Mouse (Mus musculus): ENCODE data around the gene Rps3.
"Not testable (repeated sequence)": the region's sequence is repeated elsewhere in the genome, so short reads cannot be mapped to it uniquely, and the experiment has no call there.

The Rps3 gene

GRCm38 (mm10) chr7:99483271-99483923 is at the start of gene Rps3:
Gene Rps3 (minus strand): TSS chr7:99483738.
- peak; percentile 95 to 96 for DNase-seq (ENCODE audit: low spot score in 2 of 2)

DNA sequence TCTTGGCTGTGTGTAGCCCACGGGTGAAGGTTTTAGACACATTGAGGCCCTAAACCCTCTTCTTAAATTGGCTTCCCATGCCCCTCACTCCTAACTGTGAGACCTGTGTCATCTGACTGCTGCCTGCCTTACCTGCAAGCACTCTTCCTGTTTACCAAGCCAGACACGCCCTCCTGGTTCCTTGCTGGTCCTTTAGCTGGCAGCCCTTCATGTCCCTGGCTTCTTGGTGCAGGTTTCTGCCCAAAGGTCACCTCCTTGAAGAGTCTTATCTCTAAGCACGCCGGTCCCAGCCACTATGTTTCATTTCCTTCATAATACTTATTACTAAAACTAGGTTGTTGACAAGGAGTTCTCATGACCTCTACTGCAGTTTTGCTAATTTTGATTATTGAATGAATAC is 49.0 kb upstream of the Rps3 start:
- DNase-seq (ENCODE audit: low spot score in 2 of 2) = no peak

GRCm38 (mm10) chr7:99531408-99531970 is 48.0 kb upstream of the Rps3 start:
- no peak for DNase-seq (ENCODE audit: low spot score in 2 of 2)

DNA sequence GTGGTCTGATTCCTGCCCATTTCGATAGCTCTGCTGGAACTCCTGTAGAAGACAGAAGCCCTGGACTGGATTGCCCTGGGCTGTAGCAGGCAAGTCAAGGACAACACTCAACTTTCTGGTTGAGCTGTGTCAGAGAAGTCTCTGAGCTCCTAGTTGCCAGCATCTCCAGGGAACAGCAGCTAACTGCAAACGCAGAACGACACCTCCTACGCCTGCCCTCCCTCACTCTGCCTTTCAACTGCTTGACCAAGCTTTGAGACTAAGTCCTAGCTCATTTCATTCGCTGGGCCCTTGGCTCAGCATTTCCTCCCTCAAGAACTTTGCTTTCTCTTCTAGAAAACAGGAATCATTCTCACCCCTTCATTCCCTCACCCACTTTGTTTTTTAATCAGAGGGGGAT is 45.9 kb upstream of the Rps3 start:
- DNase-seq (ENCODE audit: low spot score in 2 of 2) = no peak

DNA sequence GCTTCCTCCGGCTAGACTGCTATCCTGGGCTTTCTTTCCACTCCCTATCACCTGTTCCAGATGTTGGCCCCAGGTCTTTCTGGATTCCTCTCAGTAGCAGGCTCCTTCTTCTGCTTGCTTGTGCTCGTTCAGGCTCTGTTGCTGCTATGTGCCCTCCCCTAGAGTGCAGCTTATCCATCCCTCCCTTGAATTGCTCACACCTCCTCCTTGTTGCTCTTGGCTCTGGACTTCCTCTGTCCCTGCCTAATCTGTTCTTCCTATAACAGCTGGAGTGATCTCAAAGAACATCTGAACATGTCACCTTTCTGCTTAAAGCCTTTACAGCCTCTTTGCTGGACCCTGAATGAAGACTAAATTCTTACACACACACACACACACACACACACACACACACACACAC is 45.0 kb upstream of the Rps3 start:
- no peak for DNase-seq (ENCODE audit: low spot score in 2 of 2)

DNA sequence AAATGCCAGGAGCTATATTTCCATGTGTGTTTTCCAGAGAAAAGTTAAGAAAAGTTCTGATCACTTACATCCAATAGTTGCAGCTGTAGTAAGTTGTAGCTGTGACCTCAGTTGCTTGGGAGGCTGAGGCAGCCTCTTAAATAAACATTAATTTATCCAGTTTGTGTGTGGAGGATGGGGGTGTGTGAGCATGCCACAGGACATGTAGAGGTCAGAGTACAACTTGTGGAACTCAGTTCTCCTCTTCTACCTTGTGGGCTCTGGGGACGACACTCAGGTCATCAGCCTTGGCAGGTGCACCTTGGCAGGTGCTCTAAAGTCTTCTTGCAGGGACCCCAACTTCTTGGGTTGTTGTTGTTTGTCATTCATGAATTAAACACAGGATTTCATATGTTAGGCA is 40.3 kb upstream of the Rps3 start:
- DNase-seq (ENCODE audit: low spot score in 2 of 2) = no peak

GRCm38 (mm10) chr7:99523121-99523520 is 39.6 kb upstream of the Rps3 start:
- DNase-seq (ENCODE audit: low spot score in 2 of 2) = no peak

GRCm38 (mm10) chr7:99518954-99519644 is 35.6 kb upstream of the Rps3 start:
- DNase-seq (ENCODE audit: low spot score in 2 of 2) = no peak

DNA sequence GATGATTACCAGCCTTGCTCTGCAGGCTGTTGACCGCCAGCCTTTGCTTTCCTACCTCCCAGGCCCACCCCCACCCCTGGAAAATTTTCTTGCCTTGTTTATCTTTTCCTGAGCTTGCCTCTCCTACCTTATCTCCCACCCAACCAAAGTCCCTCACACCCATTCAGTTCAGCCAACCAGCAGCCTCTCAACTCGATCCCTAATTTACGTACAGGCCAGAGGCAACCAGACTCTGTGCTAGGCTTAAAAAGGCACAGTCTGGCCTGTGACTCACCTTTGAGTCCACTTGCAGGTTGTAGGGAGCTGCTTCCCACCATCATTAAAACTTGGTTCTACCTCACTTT is 33.2 kb upstream of the Rps3 start:
- DNase-seq (ENCODE audit: low spot score in 2 of 2) = no peak

- DNase-seq (ENCODE audit: low spot score in 2 of 2) = no peak
Observed at GRCm38 (mm10) chr7:99516092-99516813, 32.7 kb upstream of the Rps3 start.

DNA sequence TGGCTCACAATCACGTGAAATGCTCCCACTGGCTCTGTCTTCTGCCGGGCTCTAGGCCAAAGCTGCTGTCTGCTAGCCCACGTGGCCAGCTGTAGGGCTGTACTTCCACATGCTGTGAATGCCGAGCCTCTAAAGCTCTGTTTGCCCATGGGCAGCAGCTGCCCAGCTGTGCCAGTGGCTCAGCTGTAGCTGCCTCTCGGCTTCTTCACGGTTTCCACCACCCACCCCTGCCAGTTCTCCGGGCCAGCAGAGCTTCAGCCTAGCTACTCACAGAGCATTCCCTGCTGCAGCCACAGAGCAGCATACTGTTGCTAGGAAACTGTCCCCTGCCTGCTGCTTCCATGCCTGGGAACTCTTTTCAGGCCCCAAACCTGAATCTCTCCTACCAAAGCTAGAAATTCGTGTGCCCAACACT is 26.6 kb upstream of the Rps3 start:
- DNase-seq (ENCODE audit: low spot score in 2 of 2) = no peak

DNA sequence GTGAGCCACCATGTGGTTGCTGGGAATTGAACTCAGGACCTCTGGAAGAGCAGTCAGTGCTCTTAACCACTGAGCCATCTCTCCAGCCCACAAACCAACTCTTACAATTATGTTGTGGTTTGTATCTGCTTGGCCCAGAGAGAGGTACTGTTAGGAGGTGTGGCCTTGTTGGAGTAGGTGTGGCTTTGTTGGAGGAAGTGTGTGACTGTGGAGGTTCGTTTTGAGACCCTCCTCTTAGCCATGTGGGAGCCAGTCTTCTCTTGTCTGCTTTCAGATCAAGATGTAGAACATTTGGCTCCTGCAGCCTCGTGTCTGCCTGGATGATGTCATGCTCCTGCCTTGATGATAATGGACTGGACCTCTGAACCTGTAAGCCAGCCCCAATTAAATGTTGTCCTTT is 24.6 kb upstream of the Rps3 start:
- DNase-seq (ENCODE audit: low spot score in 2 of 2) = not testable (repeated sequence)

GRCm38 (mm10) chr7:99504556-99504955 is 21.0 kb upstream of the Rps3 start:
- no peak for DNase-seq (ENCODE audit: low spot score in 2 of 2)

- DNase-seq (ENCODE audit: low spot score in 2 of 2) = no peak
Observed at GRCm38 (mm10) chr7:99501148-99501547, 17.6 kb upstream of the Rps3 start.

- no peak for DNase-seq (ENCODE audit: low spot score in 2 of 2)
Observed at GRCm38 (mm10) chr7:99500655-99501054, 17.1 kb upstream of the Rps3 start.

- DNase-seq (ENCODE audit: low spot score in 2 of 2) = peak; percentile 54 to 66
Observed at GRCm38 (mm10) chr7:99500201-99500600, 16.7 kb upstream of the Rps3 start.

GRCm38 (mm10) chr7:99499128-99499527 is 15.6 kb upstream of the Rps3 start:
- DNase-seq (ENCODE audit: low spot score in 2 of 2) = no peak

DNA sequence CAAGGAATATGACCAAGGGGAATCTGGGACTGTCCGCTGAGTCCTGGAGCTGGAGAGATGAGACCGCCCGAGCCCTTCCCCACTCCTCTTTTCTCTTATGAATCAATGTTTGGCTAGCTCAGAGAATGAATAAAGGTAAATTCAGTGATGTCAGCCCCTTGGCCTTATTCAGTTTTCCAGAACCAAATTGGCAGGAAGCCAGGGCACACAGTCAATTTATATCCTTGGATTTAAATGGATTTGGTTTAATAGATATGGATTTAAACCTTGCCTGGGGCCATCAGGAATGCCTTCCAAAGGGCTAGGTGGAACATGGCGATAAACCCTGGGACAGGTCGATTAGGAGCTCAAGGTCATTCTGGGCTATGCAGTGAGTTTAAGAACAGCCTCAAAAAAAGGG is 6.2 kb upstream of the Rps3 start:
- no peak for DNase-seq (ENCODE audit: low spot score in 2 of 2)

GRCm38 (mm10) chr7:99484679-99485078 is 1.1 kb upstream of the Rps3 start:
- DNase-seq (ENCODE audit: low spot score in 2 of 2) = no peak

- no peak for DNase-seq (ENCODE audit: low spot score in 2 of 2)
Observed at GRCm38 (mm10) chr7:99483924-99484319, 384 bp upstream of the Rps3 start.

GRCm38 (mm10) chr7:99482637-99483036 is 901 bp downstream of the Rps3 start:
- DNase-seq (ENCODE audit: low spot score in 2 of 2) = peak; percentile 7 to 10

DNA sequence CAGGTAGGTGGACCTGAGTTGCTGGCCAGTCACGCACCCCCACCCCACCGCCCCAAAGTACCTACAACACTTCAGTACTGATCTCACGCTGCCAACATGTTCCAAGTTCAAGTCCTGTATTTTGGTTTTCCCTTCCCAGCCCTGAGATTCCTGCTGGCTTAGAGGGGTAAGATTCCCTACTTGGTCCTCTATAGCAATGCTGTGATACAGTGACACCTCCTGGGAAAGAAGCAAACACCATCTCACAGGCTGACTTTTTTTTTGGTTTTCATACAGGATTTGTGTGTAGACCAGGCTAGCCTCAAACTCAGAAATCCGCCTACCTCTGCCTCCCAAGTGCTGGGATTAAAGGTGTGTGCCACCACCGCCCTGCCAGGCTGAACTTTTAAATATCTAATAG is 6.3 kb downstream of the Rps3 start:
- DNase-seq (ENCODE audit: low spot score in 2 of 2) = no peak

Data from natural killer cell, adult 2 months (primary cell).